Mouse (Mus musculus): ENCODE measurements around the gene Ano2.

DNA sequence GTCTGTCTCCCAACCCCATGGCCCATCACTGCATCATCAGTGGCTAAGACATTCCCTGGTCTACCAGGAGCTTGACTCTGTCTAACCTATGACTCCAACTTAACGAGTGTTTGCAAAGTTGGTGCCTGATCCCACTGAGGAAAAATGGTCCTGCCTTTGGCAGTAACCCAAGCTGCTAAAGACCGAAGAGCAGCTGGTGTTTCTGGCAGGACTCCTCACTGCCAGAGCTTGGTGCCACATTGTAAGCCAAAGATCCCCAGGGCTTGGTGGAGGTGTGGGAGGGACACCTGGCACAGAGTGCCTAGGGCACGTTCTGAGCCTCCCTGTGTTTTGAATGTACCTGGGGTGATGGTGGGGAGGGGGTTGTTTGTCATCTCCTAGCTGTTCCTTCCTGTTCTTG lies 232.5 kb downstream of the Ano2 start:
- TF ChIP-seq CTCF (IDR thresholded peaks at IDR 0.05; ENCODE audit: insufficient read depth, low read length) (no peak), POLR2A (IDR thresholded peaks at IDR 0.05; ENCODE audit: borderline replicate concordance, extremely low read depth, low read depth, low read length) (no peak)

All from lung, adult 2 months (tissue).